Mouse (Mus musculus) mature B cell (primary cell): ENCODE results near the gene Gm10722.
"Not testable (repeated sequence)": the region's sequence is repeated elsewhere in the genome, so short reads cannot be mapped to it uniquely, and the experiment has no call there.

Experiments
- in situ Hi-C: fragments of 300-500 bp; cut with MboI; formaldehyde crosslinking; loops from 2 replicates; pipeline ENCODE4 v1.14.3; 2019

Gm10722 gene

GRCm38 (mm10) chr9:3000445-3000972, at the start of gene Gm10722:
Gene Gm10722 (plus strand): TSS chr9:3000922.
- in situ Hi-C loops = not testable (repeated sequence)

GRCm38 (mm10) chr9:3001006-3001405, 284 bp downstream of the Gm10722 start:
- in situ Hi-C loops = not testable (repeated sequence)

GRCm38 (mm10) chr9:3001948-3002659, 1.4 kb downstream of the Gm10722 start:
- in situ Hi-C loops = not testable (repeated sequence)

- in situ Hi-C loops = not testable (repeated sequence)
Observed at GRCm38 (mm10) chr9:3002794-3003396, 2.2 kb downstream of the Gm10722 start, which contains the start of gene Gm11168. Gene Gm11168 (plus strand): TSS chr9:3003346.

GRCm38 (mm10) chr9:3006179-3006578, 5.5 kb downstream of the Gm10722 start:
- in situ Hi-C loops = not testable (repeated sequence)

- in situ Hi-C loops = not testable (repeated sequence)
Observed at GRCm38 (mm10) chr9:3006636-3007035, 5.9 kb downstream of the Gm10722 start.

GRCm38 (mm10) chr9:3007272-3007671, 6.5 kb downstream of the Gm10722 start:
- in situ Hi-C loops = not testable (repeated sequence)

- in situ Hi-C loops = not testable (repeated sequence)
Observed at GRCm38 (mm10) chr9:3009331-3009730, 8.6 kb downstream of the Gm10722 start.

GRCm38 (mm10) chr9:3012054-3012621, 11.4 kb downstream of the Gm10722 start:
- in situ Hi-C loops = not testable (repeated sequence)

- in situ Hi-C loops = not testable (repeated sequence)
Observed at GRCm38 (mm10) chr9:3012733-3013279, 12.1 kb downstream of the Gm10722 start, which contains the start of gene Gm10721. Gene Gm10721 (plus strand): TSS chr9:3013140.

- in situ Hi-C loops = not testable (repeated sequence)
Observed at GRCm38 (mm10) chr9:3015354-3015753, 14.6 kb downstream of the Gm10722 start, which contains the start of gene Gm10720. Gene Gm10720 (plus strand): TSS chr9:3015654.

GRCm38 (mm10) chr9:3015896-3016295, 15.2 kb downstream of the Gm10722 start:
- in situ Hi-C loops = not testable (repeated sequence)

- in situ Hi-C loops = not testable (repeated sequence)
Observed at GRCm38 (mm10) chr9:3017108-3017507, 16.4 kb downstream of the Gm10722 start, which contains the start of gene Gm10719. Gene Gm10719 (plus strand): TSS chr9:3017408.

GRCm38 (mm10) chr9:3018944-3019343, 18.2 kb downstream of the Gm10722 start:
- in situ Hi-C loops = not testable (repeated sequence)

GRCm38 (mm10) chr9:3019835-3020727, 19.4 kb downstream of the Gm10722 start:
- in situ Hi-C loops = not testable (repeated sequence)

- in situ Hi-C loops = not testable (repeated sequence)
Observed at GRCm38 (mm10) chr9:3022316-3023008, 21.7 kb downstream of the Gm10722 start.

GRCm38 (mm10) chr9:3023312-3023984, 22.7 kb downstream of the Gm10722 start, which contains the start of gene Gm10718:
Gene Gm10718 (plus strand): TSS chr9:3023547.
- in situ Hi-C loops = not testable (repeated sequence)

- in situ Hi-C loops = not testable (repeated sequence)
Observed at GRCm38 (mm10) chr9:3023985-3024648, 23.4 kb downstream of the Gm10722 start.

- in situ Hi-C loops = not testable (repeated sequence)
Observed at GRCm38 (mm10) chr9:3024912-3025467, 24.3 kb downstream of the Gm10722 start, which contains the start of gene Gm10717. Gene Gm10717 (plus strand): TSS chr9:3025417.
